Mouse (Mus musculus): ENCODE results near the gene Celsr2. TPM values are rescaled to one million over a fixed set of nuclear protein-coding genes. Genes with fewer than 3 reads are reported as not detected.

Celsr2 gene
- total and polyA plus RNA-seq, 2 experiments from 2014 or later: 24.4 to 83.4 TPM

DNA sequence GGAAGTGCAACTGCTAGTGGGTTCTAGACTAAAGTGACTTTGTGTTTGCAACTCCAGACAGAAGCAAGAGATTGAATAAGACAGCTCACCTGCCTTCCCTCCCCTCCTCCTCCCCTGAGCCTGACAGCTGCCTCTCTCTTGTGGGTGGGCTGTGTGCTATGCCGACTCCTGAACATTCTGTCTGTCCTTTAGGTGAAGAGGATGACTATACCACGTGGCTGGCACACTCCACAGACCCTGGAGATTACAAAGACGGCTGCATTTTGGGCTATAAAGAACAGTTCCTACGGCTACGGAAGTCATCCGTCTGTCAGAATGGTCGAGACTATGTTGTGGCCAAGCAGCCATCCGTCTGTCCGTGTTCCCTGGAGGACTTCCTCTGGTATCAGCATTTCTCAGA, 67.0 kb downstream of the Celsr2 start:
- Histone ChIP-seq H3K9me3 (ENCODE audit: low read length) (no peaks in the 10 kb centered on the region), H3K36me3 (ENCODE audit: insufficient read depth, low read length) (peaks cover 82% of the 10 kb centered on the region), H3K27ac (ENCODE audit: low read depth, low read length) (no peak overlapping the region), H3K9ac (replicated peaks; ENCODE audit: low read length, poor library complexity, severe bottlenecking) (no peak overlapping the region), H3K27me3 (ENCODE audit: insufficient read depth, low read length) (no peaks in the 10 kb centered on the region), H3K4me3 (ENCODE audit: low read depth, low read length) (no peak overlapping the region), H3K4me2 (ENCODE audit: low read depth, low read length, poor library complexity, severe bottlenecking) (no peak overlapping the region), H3K4me1 (ENCODE audit: insufficient read depth, low read length) (no peaks in the 10 kb centered on the region)
- DNase-seq (ENCODE audit: low spot score) (no peak), ATAC-seq (ENCODE audit: low FRiP score) (no peak)
- no peak for TF ChIP-seq CTCF (IDR thresholded peaks at IDR 0.05)
- 90% methylated on average over 9 of the region's 9 CpGs for WGBS

DNA sequence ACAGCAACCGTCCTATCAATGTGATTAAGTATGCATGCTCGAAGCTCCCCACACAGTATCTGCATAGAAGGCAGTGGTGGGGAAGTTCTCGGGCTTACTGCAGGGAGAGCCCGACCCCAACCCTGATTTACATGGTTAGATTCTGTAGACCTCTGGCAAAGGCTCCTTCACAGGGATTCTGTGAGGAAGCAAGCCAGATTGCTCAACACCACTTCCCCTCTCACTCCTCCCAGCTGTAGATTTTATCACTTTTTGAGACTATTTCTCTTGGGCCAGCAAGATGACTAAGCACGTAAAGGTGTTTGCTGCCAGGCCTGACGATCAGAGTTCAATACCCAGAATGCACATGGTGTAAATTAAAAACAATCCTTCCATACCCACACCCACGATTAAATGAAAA, 69.5 kb downstream of the Celsr2 start:
- no peak overlapping the region for H3K4me2 ChIP-seq (ENCODE audit: low read depth, low read length, poor library complexity, severe bottlenecking)
- no peak for ATAC-seq (ENCODE audit: low FRiP score)
- 91% methylated on average over 7 of the region's 7 CpGs for WGBS

DNA sequence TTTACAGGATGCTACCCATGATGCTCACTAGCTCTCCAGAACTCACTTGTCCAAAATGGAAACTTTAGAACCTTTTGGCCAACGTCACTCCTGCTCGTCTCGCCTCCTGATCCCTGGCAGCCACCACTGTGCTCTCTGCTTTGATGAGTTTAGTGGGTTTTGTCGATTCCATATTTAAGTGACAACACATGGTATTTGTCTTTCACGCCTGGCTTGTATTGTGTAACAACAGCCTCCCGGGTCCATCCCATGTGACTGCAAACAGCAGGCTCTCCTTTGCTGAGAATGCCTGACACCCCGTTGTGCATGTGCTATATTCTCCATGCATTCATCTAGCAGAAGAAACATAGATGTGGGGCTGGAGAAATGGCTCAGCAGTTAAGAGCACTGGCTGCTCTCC, 73.2 kb downstream of the Celsr2 start:
- 82% methylated on average over 7 of the region's 7 CpGs for WGBS
- H3K27ac ChIP-seq (ENCODE audit: low read depth, low read length): no peak overlapping the region

More for the DNA sequence above, 69.5 kb downstream of the Celsr2 start:
- H3K4me3 ChIP-seq (ENCODE audit: low read depth, low read length): no peak overlapping the region
- no peaks in the 10 kb centered on the region for H3K9me3 ChIP-seq (ENCODE audit: low read length)
- no peak overlapping the region for H3K27ac ChIP-seq (ENCODE audit: low read depth, low read length)
- no peak for TF ChIP-seq CTCF (IDR thresholded peaks at IDR 0.05)
- H3K9ac ChIP-seq (replicated peaks; ENCODE audit: low read length, poor library complexity, severe bottlenecking): no peak overlapping the region
- H3K36me3 ChIP-seq (ENCODE audit: insufficient read depth, low read length): peaks cover 85% of the 10 kb centered on the region
- no peak for DNase-seq (ENCODE audit: low spot score)
- H3K27me3 ChIP-seq (ENCODE audit: insufficient read depth, low read length): no peaks in the 10 kb centered on the region
- no peaks in the 10 kb centered on the region for H3K4me1 ChIP-seq (ENCODE audit: insufficient read depth, low read length)

DNA sequence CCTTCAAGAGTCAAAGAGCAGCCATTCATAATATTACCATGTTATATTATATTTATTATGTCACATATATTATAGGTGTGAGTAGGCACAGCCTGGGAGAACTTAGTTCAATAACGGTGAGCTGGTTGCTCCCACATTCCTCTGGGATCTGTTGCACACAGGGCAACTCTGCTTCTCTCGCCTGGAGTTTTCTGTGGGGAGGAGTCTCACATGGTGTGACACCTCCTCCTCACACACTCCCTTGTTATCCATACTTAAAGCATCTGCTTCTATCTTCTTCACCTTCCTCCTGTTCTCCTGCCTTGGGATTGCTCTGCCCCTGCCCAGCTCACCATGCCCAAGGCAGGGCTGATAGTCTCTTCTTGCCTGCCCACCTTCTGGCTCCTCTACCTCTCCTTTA, 74.3 kb downstream of the Celsr2 start:
- DNase-seq (ENCODE audit: low spot score) (no peak), ATAC-seq (ENCODE audit: low FRiP score) (no peak)
- Histone ChIP-seq H3K27me3 (ENCODE audit: insufficient read depth, low read length) (no peaks in the 10 kb centered on the region), H3K27ac (ENCODE audit: low read depth, low read length) (no peak overlapping the region), H3K4me2 (ENCODE audit: low read depth, low read length, poor library complexity, severe bottlenecking) (no peak overlapping the region), H3K4me3 (ENCODE audit: low read depth, low read length) (no peak overlapping the region), H3K36me3 (ENCODE audit: insufficient read depth, low read length) (peaks cover 74% of the 10 kb centered on the region), H3K4me1 (ENCODE audit: insufficient read depth, low read length) (no peaks in the 10 kb centered on the region), H3K9me3 (ENCODE audit: low read length) (no peaks in the 10 kb centered on the region), H3K9ac (replicated peaks; ENCODE audit: low read length, poor library complexity, severe bottlenecking) (no peak overlapping the region)
- 92% methylated on average over 2 of the region's 2 CpGs for WGBS
- no peak for TF ChIP-seq CTCF (IDR thresholded peaks at IDR 0.05)

More for the DNA sequence above, 73.2 kb downstream of the Celsr2 start:
- Histone ChIP-seq H3K36me3 (ENCODE audit: insufficient read depth, low read length) (peaks cover 81% of the 10 kb centered on the region), H3K9ac (replicated peaks; ENCODE audit: low read length, poor library complexity, severe bottlenecking) (no peak overlapping the region), H3K9me3 (ENCODE audit: low read length) (no peaks in the 10 kb centered on the region), H3K4me2 (ENCODE audit: low read depth, low read length, poor library complexity, severe bottlenecking) (no peak overlapping the region), H3K27me3 (ENCODE audit: insufficient read depth, low read length) (no peaks in the 10 kb centered on the region), H3K4me3 (ENCODE audit: low read depth, low read length) (no peak overlapping the region), H3K4me1 (ENCODE audit: insufficient read depth, low read length) (no peaks in the 10 kb centered on the region)
- no peak for DNase-seq (ENCODE audit: low spot score)
- no peak for ATAC-seq (ENCODE audit: low FRiP score)
- TF ChIP-seq CTCF (IDR thresholded peaks at IDR 0.05): no peak

Other genes starting within 250 kb of the Celsr2 start
- gene Amigo1, start 229.2 kb downstream of the Celsr2 start, total RNA-seq (2014; rRNA removed): 35.5 and 37.8 TPM in 2 replicates
- gene Amigo1, start 229.2 kb downstream of the Celsr2 start, polyA plus RNA-seq (2015; fragmentation: Nextera tagmentation; extraction: Ambion mirVana): 12.2 and 12.6 TPM in 2 replicates
- gene Cyb561d1, start 214.3 kb downstream of the Celsr2 start, total RNA-seq (2014; rRNA removed): 3.7 and 4.9 TPM in 2 replicates
- 3.5 and 4.0 TPM in 2 replicates for gene Cyb561d1, start 214.3 kb downstream of the Celsr2 start, polyA plus RNA-seq (2015; fragmentation: Nextera tagmentation; extraction: Ambion mirVana)
- 22.5 and 24.9 TPM in 2 replicates for gene Atxn7l2, start 204.6 kb downstream of the Celsr2 start, total RNA-seq (2014; rRNA removed)
- gene Atxn7l2, start 204.6 kb downstream of the Celsr2 start, polyA plus RNA-seq (2015; fragmentation: Nextera tagmentation; extraction: Ambion mirVana): 16.1 and 19.3 TPM in 2 replicates
- 0.42 and 0.55 TPM in 2 replicates for gene Sypl2, start 188.9 kb downstream of the Celsr2 start, total RNA-seq (2014; rRNA removed)
- 0.10 and 0.17 TPM in 2 replicates for gene Sypl2, start 188.9 kb downstream of the Celsr2 start, polyA plus RNA-seq (2015; fragmentation: Nextera tagmentation; extraction: Ambion mirVana)
- 93.3 and 102 TPM in 2 replicates for gene Psma5, start 158.6 kb downstream of the Celsr2 start, total RNA-seq (2014; rRNA removed)
- 221 and 224 TPM in 2 replicates for gene Psma5, start 158.6 kb downstream of the Celsr2 start, polyA plus RNA-seq (2015; fragmentation: Nextera tagmentation; extraction: Ambion mirVana)
- 68.4 and 80.3 TPM in 2 replicates for gene Sort1, start 131.5 kb downstream of the Celsr2 start, total RNA-seq (2014; rRNA removed)
- 11.2 and 12.7 TPM in 2 replicates for gene Sort1, start 131.5 kb downstream of the Celsr2 start, polyA plus RNA-seq (2015; fragmentation: Nextera tagmentation; extraction: Ambion mirVana)
- not detected in 2 replicates for gene Mybphl, start 50.6 kb downstream of the Celsr2 start, total RNA-seq (2014; rRNA removed)
- 0.13 TPM in 1 of 2 replicates, not detected in the other for gene Mybphl, start 50.6 kb downstream of the Celsr2 start, polyA plus RNA-seq (2015; fragmentation: Nextera tagmentation; extraction: Ambion mirVana)
- 4.8 and 5.6 TPM in 2 replicates for gene Psrc1, start 31.7 kb downstream of the Celsr2 start, total RNA-seq (2014; rRNA removed)
- 1.8 and 3.2 TPM in 2 replicates for gene Psrc1, start 31.7 kb downstream of the Celsr2 start, polyA plus RNA-seq (2015; fragmentation: Nextera tagmentation; extraction: Ambion mirVana)
- 160 and 163 TPM in 2 replicates for gene Sars, start 29.7 kb upstream of the Celsr2 start, total RNA-seq (2014; rRNA removed)
- 223 and 225 TPM in 2 replicates for gene Sars, start 29.7 kb upstream of the Celsr2 start, polyA plus RNA-seq (2015; fragmentation: Nextera tagmentation; extraction: Ambion mirVana)
- 2.4 and 3.4 TPM in 2 replicates for gene 1700013F07Rik, start 118.6 kb upstream of the Celsr2 start, total RNA-seq (2014; rRNA removed)
- gene 1700013F07Rik, start 118.6 kb upstream of the Celsr2 start, polyA plus RNA-seq (2015; fragmentation: Nextera tagmentation; extraction: Ambion mirVana): 3.8 and 4.4 TPM in 2 replicates
- 10.1 and 16.1 TPM in 2 replicates for gene 5330417C22Rik, start 121.0 kb upstream of the Celsr2 start, total RNA-seq (2014; rRNA removed)
- gene 5330417C22Rik, start 121.0 kb upstream of the Celsr2 start, polyA plus RNA-seq (2015; fragmentation: Nextera tagmentation; extraction: Ambion mirVana): 19.8 and 22.9 TPM in 2 replicates
- gene Tmem167b, start 146.9 kb upstream of the Celsr2 start, total RNA-seq (2014; rRNA removed): 35.6 and 50.2 TPM in 2 replicates
- 40.4 and 41.7 TPM in 2 replicates for gene Tmem167b, start 146.9 kb upstream of the Celsr2 start, polyA plus RNA-seq (2015; fragmentation: Nextera tagmentation; extraction: Ambion mirVana)
- 7.0 and 11.3 TPM in 2 replicates for gene Taf13, start 156.1 kb upstream of the Celsr2 start, total RNA-seq (2014; rRNA removed)
- gene Taf13, start 156.1 kb upstream of the Celsr2 start, polyA plus RNA-seq (2015; fragmentation: Nextera tagmentation; extraction: Ambion mirVana): 43.2 and 44.1 TPM in 2 replicates
- gene Wdr47, start 175.7 kb upstream of the Celsr2 start, total RNA-seq (2014; rRNA removed): 77.6 and 84.9 TPM in 2 replicates
- gene Wdr47, start 175.7 kb upstream of the Celsr2 start, polyA plus RNA-seq (2015; fragmentation: Nextera tagmentation; extraction: Ambion mirVana): 80.1 and 86.0 TPM in 2 replicates
- 39.6 and 55.3 TPM in 2 replicates for gene Clcc1, start 238.4 kb upstream of the Celsr2 start, total RNA-seq (2014; rRNA removed)
- gene Clcc1, start 238.4 kb upstream of the Celsr2 start, polyA plus RNA-seq (2015; fragmentation: Nextera tagmentation; extraction: Ambion mirVana): 49.4 and 50.6 TPM in 2 replicates